Comparison of ENCODE assay signal across 8 mouse cellular contexts in genomic region chr14:45565216-45566065, GRCm38 (mm10). TPM values are rescaled to one million over a fixed set of nuclear protein-coding genes. Genes with fewer than 3 reads are reported as not detected.
DNase-seq lines count a peak whose midpoint lies in the region; ATAC-seq and TF ChIP-seq lines count a peak whose summit lies in the region.

No protein-coding gene starts in this region.

- no peaks in the 10 kb centered on the region for H3K9me3 ChIP-seq in ES-E14 (ENCODE audit: control insufficient read depth, insufficient read depth, low read depth, low read length)
- H3K9me3 ChIP-seq in hindbrain, embryonic 15.5 days, result no peaks in the 10 kb centered on the region
- H3K9me3 ChIP-seq in limb, embryonic 14.5 days (ENCODE audit: control insufficient read depth, low read length), result no peaks in the 10 kb centered on the region
- H3K9me3 ChIP-seq in midbrain, embryonic 15.5 days, result no peaks in the 10 kb centered on the region

- 0 out of 2 replicates have a peak overlapping the region, but pooled peaks have one; percentile 10 for H3K9ac ChIP-seq in ES-E14 (ENCODE audit: insufficient read depth, low read depth, low read length, poor library complexity, severe bottlenecking)
- peak overlapping the region; percentile 9; the same call in 1 of the 2 replicates for H3K9ac ChIP-seq in hindbrain, embryonic 15.5 days
- peak overlapping the region; percentile 42 for H3K9ac ChIP-seq in limb, embryonic 14.5 days (ENCODE audit: low read depth, low read length, severe bottlenecking)
- no peak overlapping the region for H3K9ac ChIP-seq in midbrain, embryonic 15.5 days

- 10% methylated on average over 20 of the region's 20 CpGs for WGBS in hindbrain, embryonic 15.5 days
- WGBS in limb, embryonic 14.5 days, result 5% methylated on average over 20 of the region's 20 CpGs
- 6% methylated on average over 20 of the region's 20 CpGs for WGBS in midbrain, embryonic 15.5 days

- TF ChIP-seq POLR2A in limb, embryonic 14.5 days (IDR thresholded peaks at IDR 0.05; ENCODE audit: borderline replicate concordance, extremely low read depth, insufficient read depth, insufficient read length), result no peak
- no peak for TF ChIP-seq POLR2A in testis, adult 2 months (IDR thresholded peaks at IDR 0.05; ENCODE audit: control insufficient read depth, low read depth, low read length)

- 0 out of 2 replicates have a peak, but pooled peaks cover 3% of the 10 kb centered on the region for H3K27me3 ChIP-seq in hindbrain, embryonic 15.5 days
- no peaks in the 10 kb centered on the region for H3K27me3 ChIP-seq in limb, embryonic 14.5 days (ENCODE audit: control insufficient read depth, insufficient read depth, low read length)
- H3K27me3 ChIP-seq in midbrain, embryonic 15.5 days (replicated peaks), result no peaks in the 10 kb centered on the region
- no peaks in the 10 kb centered on the region for H3K27me3 ChIP-seq in testis, adult 2 months (ENCODE audit: control insufficient read depth, insufficient read depth, low read length)

- DNase-seq in ES-E14 (ENCODE audit: low read depth, low spot score), result no peak
- DNase-seq in embryo, embryonic 10 days (ENCODE audit: low spot score), result peak; percentile 60
- DNase-seq in gastrocnemius, postnatal 14 days, result peak; percentile 79
- peak; percentile 87 for DNase-seq in limb, embryonic 14.5 days (ENCODE audit: low spot score)
- no peak for DNase-seq in B cell, adult 2 months

- no peaks in the 10 kb centered on the region for H3K36me3 ChIP-seq in ES-E14 (ENCODE audit: control insufficient read depth, insufficient read depth, low read length, poor library complexity, severe bottlenecking)
- H3K36me3 ChIP-seq in hindbrain, embryonic 15.5 days, result no peaks in the 10 kb centered on the region
- no peaks in the 10 kb centered on the region for H3K36me3 ChIP-seq in limb, embryonic 14.5 days (ENCODE audit: control insufficient read depth, insufficient read depth, low read length)
- no peaks in the 10 kb centered on the region for H3K36me3 ChIP-seq in midbrain, embryonic 15.5 days (replicated peaks)
- no peaks in the 10 kb centered on the region for H3K36me3 ChIP-seq in testis, adult 2 months (ENCODE audit: control insufficient read depth, insufficient read depth, low read length)

- intact Hi-C loops in gastrocnemius, postnatal 14 days (cut with DNase I; ENCODE audit: low total_unique reads), result loop anchor here (10.0 kb wide), 1 partner anchor 129 kb away; no protein-coding TSS in a partner anchor

- in situ Hi-C loops in ES-E14 (cut with MboI; ENCODE audit: low sequenced_read_pairs in 2 of 2, unreplicated experiment in 2 of 2), result no loop called here

- peak overlapping the region; percentile 5 to 47; a peak in 3 of 4 replicates for H3K4me3 ChIP-seq in ES-E14 (ENCODE audit: insufficient read depth in 1 of 2, low read depth in 1 of 2, low read length in 2 of 2, poor library complexity in 1 of 2, severe bottlenecking in 1 of 2)
- peak overlapping the region; percentile 18 for H3K4me3 ChIP-seq in hindbrain, embryonic 15.5 days
- peak overlapping the region; percentile 20 for H3K4me3 ChIP-seq in limb, embryonic 14.5 days (replicated peaks; ENCODE audit: low read length)
- peak overlapping the region; percentile 22 for H3K4me3 ChIP-seq in midbrain, embryonic 15.5 days
- peak overlapping the region; percentile 26 for H3K4me3 ChIP-seq in testis, adult 2 months (ENCODE audit: control insufficient read depth, low read depth, low read length)

- no peak overlapping the region for H3K27ac ChIP-seq in ES-E14 (ENCODE audit: insufficient read depth, low read depth, low read length, poor library complexity, severe bottlenecking)
- peak overlapping the region; percentile 70 for H3K27ac ChIP-seq in hindbrain, embryonic 15.5 days (replicated peaks)
- H3K27ac ChIP-seq in limb, embryonic 14.5 days (replicated peaks; ENCODE audit: low read depth, low read length), result peak overlapping the region; percentile 94
- peak overlapping the region; percentile 61 for H3K27ac ChIP-seq in midbrain, embryonic 15.5 days
- no peak overlapping the region for H3K27ac ChIP-seq in testis, adult 2 months (ENCODE audit: control insufficient read depth, insufficient read depth, low read depth, low read length)

- H3K4me1 ChIP-seq in ES-E14 (ENCODE audit: control insufficient read depth in 2 of 2, insufficient read depth in 2 of 2, low read length in 2 of 2, poor library complexity in 1 of 2), result peaks cover 4 to 7% of the 10 kb centered on the region in 2 experiments; a peak in 1 of 4 replicates
- H3K4me1 ChIP-seq in hindbrain, embryonic 15.5 days (replicated peaks), result peaks cover 7% of the 10 kb centered on the region; the same call in 1 of the 2 replicates
- H3K4me1 ChIP-seq in limb, embryonic 14.5 days (ENCODE audit: control insufficient read depth, insufficient read depth, low read length), result peaks cover 11% of the 10 kb centered on the region
- peaks cover 14% of the 10 kb centered on the region for H3K4me1 ChIP-seq in midbrain, embryonic 15.5 days
- H3K4me1 ChIP-seq in testis, adult 2 months (ENCODE audit: control insufficient read depth, insufficient read depth, low read length), result peaks cover 6% of the 10 kb centered on the region; the same call in 1 of the 2 replicates

- peak; percentile 57; the same call in 1 of the 2 replicates for ATAC-seq in hindbrain, embryonic 15.5 days (ENCODE audit: low FRiP score, low read depth)
- peak; percentile 83 for ATAC-seq in limb, embryonic 14.5 days (ENCODE audit: low FRiP score, low read depth)
- peak; percentile 69 for ATAC-seq in midbrain, embryonic 15.5 days (replicated peaks)

- TF ChIP-seq CTCF in testis, adult 2 months (IDR thresholded peaks at IDR 0.05; ENCODE audit: control insufficient read depth, insufficient read depth, insufficient replicate concordance, low read depth, low read length), result no peak

- H3K4me2 ChIP-seq in hindbrain, embryonic 15.5 days, result peak overlapping the region; percentile 48
- H3K4me2 ChIP-seq in limb, embryonic 14.5 days (replicated peaks; ENCODE audit: low read depth, low read length, severe bottlenecking), result peak overlapping the region; percentile 48
- H3K4me2 ChIP-seq in midbrain, embryonic 15.5 days, result peak overlapping the region; percentile 46

TF ChIP-seq in ES-E14, 5 proteins besides CTCF, POLR2A, EP300 and RAD21:
- no peak for TF ChIP-seq ZC3H11A (IDR thresholded peaks at IDR 0.05; ENCODE audit: borderline replicate concordance, low read depth, low read length)
- TF ChIP-seq ZNF384 (IDR thresholded peaks at IDR 0.05; ENCODE audit: low read depth, low read length), result no peak
- no peak for TF ChIP-seq CHD2 (IDR thresholded peaks at IDR 0.05; ENCODE audit: low read depth, low read length)
- TF ChIP-seq HCFC1 (IDR thresholded peaks at IDR 0.05; ENCODE audit: borderline replicate concordance, insufficient read depth, low read length), result no peak
- TF ChIP-seq MAFK (IDR thresholded peaks at IDR 0.05; ENCODE audit: insufficient read depth, low read depth, low read length), result no peak

RNA-seq across cellular contexts. Expression of gene Fermt2, which starts 35.5 kb away (rescaled TPM):
- total RNA-seq in ES-E14 (2012; rRNA removed), result 47.0 and 60.5 TPM in 2 replicates
- 100 to 1,000 TPM; 180 to 188 TPM for total RNA-seq in gastrocnemius, postnatal 14 days (2021)
- polyA plus RNA-seq in hindbrain, embryonic 15.5 days (2015; fragmentation: Nextera tagmentation; extraction: Ambion mirVana), result 62.3 and 69.9 TPM in 2 replicates
- 74.3 and 91.7 TPM in 2 replicates for polyA plus RNA-seq in limb, embryonic 14.5 days (2012; rRNA removed)
- 128 and 134 TPM in 2 replicates for polyA plus RNA-seq in limb, embryonic 14.5 days (2014; fragmentation: Nextera tagmentation; extraction: Ambion mirVana)
- polyA plus RNA-seq in midbrain, embryonic 15.5 days (2015; fragmentation: Nextera tagmentation; extraction: Ambion mirVana), result 55.3 and 67.1 TPM in 2 replicates
- polyA plus RNA-seq in testis, adult 2 months (2012; rRNA removed), result 6.4 and 6.6 TPM in 2 replicates

Comparison
In these comparisons a context has a peak if more than half of its experiments do, and no peak if none do; other contexts are left out.
1. DNase-seq: peak in embryo, embryonic 10 days (single experiment), gastrocnemius, postnatal 14 days (single experiment) and limb, embryonic 14.5 days (single experiment); none in ES-E14 (single experiment) and B cell, adult 2 months (0 of 2).
2. H3K27ac ChIP-seq: peak in hindbrain, embryonic 15.5 days (single experiment), limb, embryonic 14.5 days (single experiment) and midbrain, embryonic 15.5 days (single experiment); none in ES-E14 (single experiment) and testis, adult 2 months (single experiment).
3. Peak in every context shown above with its lines, with median percentiles within 50 percentile points of each other: H3K4me3 ChIP-seq, ATAC-seq and H3K4me2 ChIP-seq.